Mouse (Mus musculus) forebrain, embryonic 11.5 days (tissue): ENCODE results near the gene Sohlh1. TPM values are rescaled to one million over a fixed set of nuclear protein-coding genes. Genes with fewer than 3 reads are reported as not detected.

Source experiments
- polyA plus RNA-seq: library from polyadenylated mRNA; unstranded; fragments of >200 nt; fragmentation: Nextera tagmentation; extraction: Ambion mirVana; gene quantifications from 2 replicates; pipeline ENCODE4 v1.2.1, GENCODE M21; 2014

The Sohlh1 gene
- polyA plus RNA-seq, 1 experiment from 2014 or later: not detected

Other genes starting within 250 kb of the Sohlh1 start
- gene Rabl6, start 238.7 kb downstream of the Sohlh1 start, polyA plus RNA-seq: 77.1 and 81.5 TPM in 2 replicates
- 0.13 and 0.21 TPM in 2 replicates for gene Ccdc183, start 229.6 kb downstream of the Sohlh1 start, polyA plus RNA-seq
- 12.6 and 17.9 TPM in 2 replicates for gene Tmem141, start 225.2 kb downstream of the Sohlh1 start, polyA plus RNA-seq
- gene Fcna, start 219.2 kb downstream of the Sohlh1 start, polyA plus RNA-seq: 0.95 and 0.97 TPM in 2 replicates
- gene Lcn8, start 194.1 kb downstream of the Sohlh1 start, polyA plus RNA-seq: not detected in 2 replicates
- gene Lcn5, start 189.3 kb downstream of the Sohlh1 start, polyA plus RNA-seq: not detected in 2 replicates
- not detected in 2 replicates for gene Lcn6, start 170.5 kb downstream of the Sohlh1 start, polyA plus RNA-seq
- not detected in 2 replicates for gene Lcn10, start 164.5 kb downstream of the Sohlh1 start, polyA plus RNA-seq
- not detected in 2 replicates for gene Obp2a, start 147.2 kb downstream of the Sohlh1 start, polyA plus RNA-seq
- 68.5 and 71.2 TPM in 2 replicates for gene Bmyc, start 140.5 kb downstream of the Sohlh1 start, polyA plus RNA-seq
- not detected in 2 replicates for gene Obp2b, start 110.2 kb downstream of the Sohlh1 start, polyA plus RNA-seq
- not detected in 2 replicates for gene Lcn3, start 81.7 kb downstream of the Sohlh1 start, polyA plus RNA-seq
- not detected in 2 replicates for gene Lcn11, start 70.2 kb downstream of the Sohlh1 start, polyA plus RNA-seq
- gene Gm13539, start 65.0 kb downstream of the Sohlh1 start, polyA plus RNA-seq: not detected in 2 replicates
- not detected in 2 replicates for gene Glt6d1, start 31.4 kb downstream of the Sohlh1 start, polyA plus RNA-seq
- not detected in 2 replicates for gene Lcn9, start 24.1 kb downstream of the Sohlh1 start, polyA plus RNA-seq
- gene Kcnt1, start 16.5 kb upstream of the Sohlh1 start, polyA plus RNA-seq: 0.53 and 1.0 TPM in 2 replicates
- 55.6 and 58.3 TPM in 2 replicates for gene Camsap1, start 136.0 kb upstream of the Sohlh1 start, polyA plus RNA-seq
- gene Ubac1, start 174.5 kb upstream of the Sohlh1 start, polyA plus RNA-seq: 91.7 and 99.4 TPM in 2 replicates